Mouse (Mus musculus) olfactory bulb, adult 2 months (tissue): ENCODE measurements around the gene Bysl.

Source experiments
- CTCF ChIP-seq: fragments of 200-500 bp; IDR thresholded peaks from 2 replicates; pipeline ENCODE4 v1.5.1; 2012; ENCODE audit warnings: low read depth, mild to moderate bottlenecking, low read length, moderate library complexity; ENCODE audit not compliant: insufficient read depth
- POLR2A ChIP-seq: fragments of 200-500 bp; IDR thresholded peaks from 2 replicates; pipeline ENCODE4 v1.6.1; 2012; ENCODE audit warnings: mild to moderate bottlenecking, low read depth, low read length, moderate library complexity; ENCODE audit not compliant: insufficient read depth

DNA sequence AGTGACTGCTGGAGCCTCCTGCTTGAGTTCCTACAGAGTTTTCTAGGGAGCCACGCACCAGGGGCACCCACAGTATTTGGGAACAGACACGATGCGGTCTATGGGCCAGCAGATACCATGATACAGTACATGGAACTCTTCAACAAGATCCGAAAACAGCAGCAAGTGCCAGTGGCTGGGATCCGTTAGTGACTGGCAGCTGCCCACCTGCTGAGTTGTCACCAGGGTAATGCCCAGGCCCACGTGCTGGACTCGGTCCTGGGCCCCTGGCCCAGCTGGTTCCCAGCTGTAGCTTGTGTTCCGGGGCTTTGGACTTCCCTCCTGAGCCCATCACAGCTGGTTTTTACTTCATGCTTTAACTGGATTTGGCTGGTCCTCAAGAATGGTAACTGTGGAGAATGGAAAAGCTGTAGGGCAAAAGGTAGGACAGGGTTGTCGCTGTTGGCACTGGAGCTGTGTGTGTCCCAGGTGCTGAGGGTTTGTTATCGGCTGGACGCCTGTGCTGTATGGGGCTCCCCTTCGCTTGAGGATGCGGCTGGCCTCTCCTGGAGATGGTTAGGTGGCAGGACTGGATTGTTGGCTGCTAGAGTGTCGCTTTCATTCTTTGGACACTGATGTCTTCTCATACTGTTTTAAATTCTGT is 11.7 kb upstream of the Bysl start:
- no peak for TF ChIP-seq CTCF
- no peak for TF ChIP-seq POLR2A
